Mouse (Mus musculus): ENCODE measurements around the gene Fam207a.

GRCm38 (mm10) chr10:77515385-77516348 lies at the start of gene Fam207a:
- TF ChIP-seq GATA1 (IDR thresholded peaks at IDR 0.05; ENCODE audit: low read length) (no peak), TAL1 (IDR thresholded peaks at IDR 0.05; ENCODE audit: low read length) (no peak)
